ENCODE assay signal across 12 mouse cellular contexts in genomic region chr7:45111940-45112339, GRCm38 (mm10). TPM values are rescaled to one million over a fixed set of nuclear protein-coding genes. Genes with fewer than 3 reads are reported as not detected.
"Had no signal": no experiment of that assay in that cellular context is flagged by ENCODE, and none has a peak within 500 bp of the region (broad histone marks: within the 10 kb centered on the region; RNA-seq: fewer than 3 reads in every experiment).

No protein-coding gene starts in this region.

- H3K4me3 ChIP-seq: limb, embryonic 15.5 days; liver, embryonic 13.5 days; midbrain, embryonic 13.5 days had no signal

- H3K9ac ChIP-seq: limb, embryonic 15.5 days; liver, embryonic 13.5 days; liver, postnatal 0 days; midbrain, embryonic 13.5 days had no signal

- DNase-seq: kidney, adult 8-10 months; liver, embryonic 13.5 days; liver, postnatal 0 days; lung, postnatal 36 days; right cerebral cortex, adult 18-20 months; right cerebral cortex, postnatal 25 days; thymus, adult 18-20 months; thymus, postnatal 14 days had no signal

- H3K27ac ChIP-seq: limb, embryonic 15.5 days; liver, embryonic 13.5 days; midbrain, embryonic 13.5 days had no signal

- H3K27me3 ChIP-seq: limb, embryonic 15.5 days; liver, embryonic 13.5 days; midbrain, embryonic 13.5 days had no signal

- H3K36me3 ChIP-seq: limb, embryonic 15.5 days; liver, embryonic 13.5 days; midbrain, embryonic 13.5 days had no signal

- ATAC-seq: liver, postnatal 0 days; midbrain, embryonic 13.5 days had no signal

- H3K4me2 ChIP-seq: limb, embryonic 15.5 days; liver, embryonic 13.5 days; midbrain, embryonic 13.5 days had no signal

- H3K9me3 ChIP-seq: limb, embryonic 15.5 days; liver, embryonic 13.5 days; midbrain, embryonic 13.5 days had no signal

- H3K4me1 ChIP-seq: limb, embryonic 15.5 days; midbrain, embryonic 13.5 days had no signal

RNA-seq across cellular contexts. Expression of gene Gm45713, which starts 24.1 kb away (rescaled TPM):
- polyA plus RNA-seq: kidney, embryonic 16.5 days; limb, embryonic 15.5 days; midbrain, embryonic 13.5 days; neural tube, embryonic 14.5 days had no signal
